Mouse (Mus musculus) midbrain, embryonic 14.5 days (tissue): ENCODE measurements around the gene Lrrtm4. TPM values are rescaled to one million over a fixed set of nuclear protein-coding genes. Genes with fewer than 3 reads are reported as not detected.

Experiments
- ATAC-seq: fragments of 200-750 bp; cut with Nextera tagmentation; 2 replicates; pipeline ENCODE4 v1.8.0; 2017; ENCODE audit warnings: moderate number of reproducible peaks, moderate library complexity; ENCODE audit not compliant: low FRiP score, low TSS enrichment
- DNase-seq: peaks from one replicate; pipeline ENCODE4 v3.0.0-alpha.2; 2015
- H3K27ac ChIP-seq: fragments of 300-500 bp; sonication (generic); replicated peaks from 2 replicates; pipeline ENCODE4 v1.5.1; 2014; ENCODE audit warnings: mild to moderate bottlenecking, low read depth, low read length, moderate library complexity
- H3K27me3 ChIP-seq: fragments of 300-500 bp; sonication (generic); 2 replicates; pipeline ENCODE4 v1.6.1; 2014; ENCODE audit warnings: low read length, control low read depth, mixed read lengths; ENCODE audit not compliant: control insufficient read depth, insufficient read depth
- H3K36me3 ChIP-seq: fragments of 300-500 bp; sonication (generic); 2 replicates; pipeline ENCODE4 v1.6.1; 2014; ENCODE audit warnings: low read length, control low read depth; ENCODE audit not compliant: control insufficient read depth, insufficient read depth
- H3K4me1 ChIP-seq: fragments of 300-500 bp; sonication (generic); 2 replicates; pipeline ENCODE4 v1.6.1; 2014; ENCODE audit warnings: mild to moderate bottlenecking, antibody characterized with exemption, low read length, control low read depth; ENCODE audit not compliant: control insufficient read depth, insufficient read depth
- H3K4me2 ChIP-seq: fragments of 300-500 bp; sonication (generic); 2 replicates; pipeline ENCODE4 v1.6.1; 2014; ENCODE audit warnings: mild to moderate bottlenecking, low read length, moderate library complexity
- H3K4me3 ChIP-seq: fragments of 300-500 bp; sonication (generic); replicated peaks from 2 replicates; pipeline ENCODE4 v1.5.1; 2014; ENCODE audit warnings: low read depth, low read length
- H3K9ac ChIP-seq: fragments of 300-500 bp; sonication (generic); replicated peaks from 2 replicates; pipeline ENCODE4 v1.6.1; 2014; ENCODE audit warnings: mild to moderate bottlenecking, low read length, moderate library complexity
- H3K9me3 ChIP-seq: fragments of 300-500 bp; sonication (generic); 2 replicates; pipeline ENCODE4 v1.6.1; 2016; ENCODE audit warnings: low read length, control low read depth, mixed read lengths; ENCODE audit not compliant: control insufficient read depth
- WGBS: fragments of 180-500 bp; shearing (Covaris S2); extraction: QIAGEN DNeasy Blood & Tissue Kit; methylation state at CpG from one replicate; pipeline ENCODE4 v1.1.7; 2014; 5-methylcytosine and 5-hydroxymethylcytosine counted together
- polyA plus RNA-seq: library from polyadenylated mRNA; unstranded; fragments of >200 nt; fragmentation: Nextera tagmentation; extraction: Ambion mirVana; gene quantifications from 2 replicates; pipeline ENCODE4 v1.2.1, GENCODE M21; 2014

The Lrrtm4 gene
- 16.5 and 17.5 TPM in 2 replicates for polyA plus RNA-seq

- Histone ChIP-seq H3K9ac (peak within 1 kb of the TSS; percentile 62), H3K9me3 (no peaks in the 10 kb centered on the region), H3K4me2 (peak within 1 kb of the TSS; percentile 68), H3K27ac (peak within 1 kb of the TSS; percentile 83), H3K4me1 (no peaks in the 10 kb centered on the region; the same call in 1 of the 2 replicates), H3K36me3 (0 out of 2 replicates have a peak, but pooled peaks cover 3% of the 10 kb centered on the region), H3K4me3 (peak within 1 kb of the TSS; percentile 56), H3K27me3 (no peaks in the 10 kb centered on the region)
- WGBS, result 3% methylated on average over 6 of the region's 6 CpGs
- ATAC-seq (peak; percentile 86), DNase-seq (peak; percentile 86)
These were observed at the start of gene Lrrtm4 for GRCm38 (mm10) chr6:80018765-80019164. Lrrtm4 (plus strand) TSS chr6:80018877.

- WGBS, result 2% methylated on average over 14 of the region's 14 CpGs
- Histone ChIP-seq H3K27ac (peak overlapping the region; percentile 83), H3K27me3 (no peaks in the 10 kb centered on the region), H3K36me3 (0 out of 2 replicates have a peak, but pooled peaks cover 3% of the 10 kb centered on the region), H3K4me2 (peak overlapping the region; percentile 68), H3K4me1 (no peaks in the 10 kb centered on the region; the same call in 1 of the 2 replicates), H3K9me3 (no peaks in the 10 kb centered on the region), H3K9ac (peak overlapping the region; percentile 62), H3K4me3 (peak overlapping the region; percentile 56)
- DNase-seq (peak; percentile 62), ATAC-seq (peak; percentile 74; the same call in 1 of the 2 replicates)
These were observed 648 bp downstream of the Lrrtm4 start for GRCm38 (mm10) chr6:80019189-80019860.

- WGBS, result 3% methylated on average over 10 of the region's 10 CpGs
- H3K9ac ChIP-seq, result peak overlapping the region; percentile 62
- no peaks in the 10 kb centered on the region for H3K27me3 ChIP-seq
- H3K4me3 ChIP-seq, result peak overlapping the region; percentile 56
- H3K4me2 ChIP-seq, result peak overlapping the region; percentile 68
- H3K4me1 ChIP-seq, result no peaks in the 10 kb centered on the region; the same call in 1 of the 2 replicates
- 0 out of 2 replicates have a peak overlapping the region, but pooled peaks have one; percentile 83 for H3K27ac ChIP-seq
- H3K9me3 ChIP-seq, result no peaks in the 10 kb centered on the region
- ATAC-seq (no peak; the same call in 1 of the 2 replicates), DNase-seq (peak; percentile 59)
- H3K36me3 ChIP-seq, result 0 out of 2 replicates have a peak, but pooled peaks cover 3% of the 10 kb centered on the region
These were observed 1.2 kb downstream of the Lrrtm4 start for GRCm38 (mm10) chr6:80019861-80020230.

GRCm38 (mm10) chr6:80056849-80057248, 38.2 kb downstream of the Lrrtm4 start:
- no peak overlapping the region for H3K4me2 ChIP-seq
- no peaks in the 10 kb centered on the region for H3K36me3 ChIP-seq
- no peaks in the 10 kb centered on the region for H3K4me1 ChIP-seq
- ATAC-seq, result no peak
- H3K4me3 ChIP-seq, result no peak overlapping the region
- no peak for DNase-seq
- no peaks in the 10 kb centered on the region for H3K9me3 ChIP-seq
- H3K27ac ChIP-seq, result no peak overlapping the region
- no peak overlapping the region for H3K9ac ChIP-seq
- H3K27me3 ChIP-seq, result no peaks in the 10 kb centered on the region

- H3K4me1 ChIP-seq, result no peaks in the 10 kb centered on the region
- ATAC-seq (no peak), DNase-seq (no peak)
- no peak overlapping the region for H3K4me3 ChIP-seq
- no peak overlapping the region for H3K4me2 ChIP-seq
- no peaks in the 10 kb centered on the region for H3K9me3 ChIP-seq
- no peak overlapping the region for H3K27ac ChIP-seq
- WGBS, result 92% methylated on average over 2 of the region's 2 CpGs
- no peaks in the 10 kb centered on the region for H3K27me3 ChIP-seq
- H3K9ac ChIP-seq, result no peak overlapping the region
- H3K36me3 ChIP-seq, result no peaks in the 10 kb centered on the region
These were observed 59.3 kb downstream of the Lrrtm4 start for GRCm38 (mm10) chr6:80078001-80078400.

GRCm38 (mm10) chr6:80079290-80079689, 60.6 kb downstream of the Lrrtm4 start:
- Histone ChIP-seq H3K9me3 (no peaks in the 10 kb centered on the region), H3K4me3 (no peak overlapping the region), H3K4me1 (no peaks in the 10 kb centered on the region), H3K36me3 (no peaks in the 10 kb centered on the region), H3K27ac (no peak overlapping the region), H3K27me3 (no peaks in the 10 kb centered on the region), H3K9ac (no peak overlapping the region), H3K4me2 (no peak overlapping the region)
- ATAC-seq (no peak), DNase-seq (no peak)
- 85% methylated on average over 6 of the region's 6 CpGs for WGBS

- Histone ChIP-seq H3K4me2 (no peak overlapping the region), H3K36me3 (no peaks in the 10 kb centered on the region), H3K9me3 (no peaks in the 10 kb centered on the region), H3K4me1 (no peaks in the 10 kb centered on the region), H3K4me3 (no peak overlapping the region), H3K27ac (no peak overlapping the region), H3K9ac (no peak overlapping the region), H3K27me3 (no peaks in the 10 kb centered on the region)
- DNase-seq, result no peak
- 87% methylated on average over 4 of the region's 4 CpGs for WGBS
- no peak for ATAC-seq
These were observed 76.2 kb downstream of the Lrrtm4 start for GRCm38 (mm10) chr6:80094909-80095308.

- DNase-seq, result peak; percentile 23
These were observed 86.7 kb downstream of the Lrrtm4 start for GRCm38 (mm10) chr6:80105343-80105742.

GRCm38 (mm10) chr6:80105843-80106242, 87.2 kb downstream of the Lrrtm4 start:
- Histone ChIP-seq H3K9me3 (no peaks in the 10 kb centered on the region), H3K27ac (no peak overlapping the region), H3K4me3 (no peak overlapping the region), H3K4me1 (no peaks in the 10 kb centered on the region), H3K4me2 (no peak overlapping the region), H3K27me3 (no peaks in the 10 kb centered on the region), H3K9ac (no peak overlapping the region), H3K36me3 (no peaks in the 10 kb centered on the region)
- ATAC-seq (no peak), DNase-seq (no peak)
- WGBS, result 59% methylated on average over 1 of the region's 1 CpGs

More at GRCm38 (mm10) chr6:80105343-80105742, 86.7 kb downstream of the Lrrtm4 start:
- no peaks in the 10 kb centered on the region for H3K4me1 ChIP-seq
- H3K9me3 ChIP-seq, result no peaks in the 10 kb centered on the region
- no peaks in the 10 kb centered on the region for H3K27me3 ChIP-seq
- no peak overlapping the region for H3K4me3 ChIP-seq
- no peak overlapping the region for H3K27ac ChIP-seq
- H3K9ac ChIP-seq, result no peak overlapping the region
- ATAC-seq, result no peak; the same call in 1 of the 2 replicates
- WGBS, result 49% methylated on average over 2 of the region's 2 CpGs
- no peak overlapping the region for H3K4me2 ChIP-seq
- H3K36me3 ChIP-seq, result no peaks in the 10 kb centered on the region
